ENCODE assay signal across 8 mouse cellular contexts in genomic region chr16:20765244-20765643, GRCm38 (mm10). TPM values are rescaled to one million over a fixed set of nuclear protein-coding genes. Genes with fewer than 3 reads are reported as not detected.
DNase-seq lines count a peak whose midpoint lies in the region; ATAC-seq lines count a peak whose summit lies in the region.

No protein-coding gene starts in this region.

- no peaks in the 10 kb centered on the region for H3K9me3 ChIP-seq in forebrain, embryonic 14.5 days (replicated peaks; ENCODE audit: control insufficient read depth, low read length)
- H3K9me3 ChIP-seq in forebrain, embryonic 12.5 days = no peaks in the 10 kb centered on the region
- H3K9me3 ChIP-seq in limb, embryonic 11.5 days (ENCODE audit: control insufficient read depth, low read length) = no peaks in the 10 kb centered on the region
- H3K9me3 ChIP-seq in neural tube, embryonic 11.5 days (ENCODE audit: control insufficient read depth, low read length) = no peaks in the 10 kb centered on the region

- no peak overlapping the region for H3K27ac ChIP-seq in forebrain, embryonic 14.5 days (ENCODE audit: low read depth, low read length)
- no peak overlapping the region for H3K27ac ChIP-seq in forebrain, embryonic 12.5 days
- no peak overlapping the region for H3K27ac ChIP-seq in limb, embryonic 11.5 days (replicated peaks; ENCODE audit: low read depth, low read length)
- H3K27ac ChIP-seq in neural tube, embryonic 11.5 days (ENCODE audit: low read depth, low read length) = no peak overlapping the region

- WGBS in forebrain, embryonic 14.5 days = 48% methylated on average over 9 of the region's 9 CpGs
- WGBS in forebrain, embryonic 12.5 days = 50% methylated on average over 9 of the region's 9 CpGs
- 51% methylated on average over 9 of the region's 9 CpGs for WGBS in limb, embryonic 11.5 days
- WGBS in neural tube, embryonic 11.5 days = 46% methylated on average over 9 of the region's 9 CpGs

- no peaks in the 10 kb centered on the region for H3K4me1 ChIP-seq in forebrain, embryonic 14.5 days (ENCODE audit: control insufficient read depth, insufficient read depth, low read length)
- H3K4me1 ChIP-seq in forebrain, embryonic 12.5 days = no peaks in the 10 kb centered on the region
- H3K4me1 ChIP-seq in limb, embryonic 11.5 days (ENCODE audit: control insufficient read depth, insufficient read depth, low read length) = no peaks in the 10 kb centered on the region
- no peaks in the 10 kb centered on the region for H3K4me1 ChIP-seq in neural tube, embryonic 11.5 days (ENCODE audit: control insufficient read depth, insufficient read depth, low read length)

- no peak overlapping the region for H3K4me2 ChIP-seq in forebrain, embryonic 14.5 days (ENCODE audit: low read length)
- no peak overlapping the region for H3K4me2 ChIP-seq in forebrain, embryonic 12.5 days
- H3K4me2 ChIP-seq in limb, embryonic 11.5 days (ENCODE audit: low read depth, severe bottlenecking) = no peak overlapping the region
- H3K4me2 ChIP-seq in neural tube, embryonic 11.5 days (ENCODE audit: low read depth) = no peak overlapping the region

- no peak overlapping the region for H3K9ac ChIP-seq in forebrain, embryonic 14.5 days (ENCODE audit: low read length)
- no peak overlapping the region for H3K9ac ChIP-seq in forebrain, embryonic 12.5 days
- no peak overlapping the region for H3K9ac ChIP-seq in limb, embryonic 11.5 days (ENCODE audit: low read length)
- no peak overlapping the region for H3K9ac ChIP-seq in neural tube, embryonic 11.5 days (ENCODE audit: low read length)

- H3K36me3 ChIP-seq in forebrain, embryonic 14.5 days (ENCODE audit: control insufficient read depth, insufficient read depth, low read length) = no peaks in the 10 kb centered on the region
- H3K36me3 ChIP-seq in forebrain, embryonic 12.5 days (replicated peaks) = no peaks in the 10 kb centered on the region
- no peaks in the 10 kb centered on the region for H3K36me3 ChIP-seq in limb, embryonic 11.5 days (ENCODE audit: control insufficient read depth, insufficient read depth, low read length)
- no peaks in the 10 kb centered on the region for H3K36me3 ChIP-seq in neural tube, embryonic 11.5 days (ENCODE audit: control insufficient read depth, insufficient read depth, low read length)

- peak; percentile 64 for DNase-seq in forebrain, embryonic 14.5 days (ENCODE audit: low spot score)
- peak; percentile 22 for DNase-seq in 3134 (ENCODE audit: extremely low read depth, insufficient read length, low spot score)
- DNase-seq in T-cell, adult 2 months (ENCODE audit: low spot score) = peak; percentile 43
- DNase-seq in embryo, embryonic 11 days = peak; percentile 72
- DNase-seq in limb, embryonic 11.5 days (ENCODE audit: low spot score) = peak; percentile 75
- peak; percentile 73 for DNase-seq in neural tube, embryonic 11.5 days (ENCODE audit: low spot score)
- no peak for DNase-seq in layer of hippocampus, postnatal 14 days (ENCODE audit: low spot score in 2 of 2)

- ATAC-seq in forebrain, embryonic 14.5 days = no peak
- no peak for ATAC-seq in forebrain, embryonic 12.5 days (ENCODE audit: low FRiP score)
- ATAC-seq in limb, embryonic 11.5 days (ENCODE audit: insufficient number of reproducible peaks, low FRiP score, low TSS enrichment, low read depth) = no peak
- no peak for ATAC-seq in neural tube, embryonic 11.5 days (ENCODE audit: insufficient read depth, low FRiP score, low TSS enrichment)

- no peaks in the 10 kb centered on the region for H3K27me3 ChIP-seq in forebrain, embryonic 14.5 days (replicated peaks; ENCODE audit: control insufficient read depth, insufficient read depth, low read length)
- no peaks in the 10 kb centered on the region for H3K27me3 ChIP-seq in forebrain, embryonic 12.5 days
- no peaks in the 10 kb centered on the region for H3K27me3 ChIP-seq in limb, embryonic 11.5 days (ENCODE audit: control insufficient read depth, insufficient read depth, low read length)
- H3K27me3 ChIP-seq in neural tube, embryonic 11.5 days (ENCODE audit: control insufficient read depth, insufficient read depth, low read length) = no peaks in the 10 kb centered on the region

- no peak overlapping the region for H3K4me3 ChIP-seq in forebrain, embryonic 14.5 days (ENCODE audit: low read depth, low read length)
- H3K4me3 ChIP-seq in forebrain, embryonic 12.5 days (replicated peaks) = no peak overlapping the region
- no peak overlapping the region for H3K4me3 ChIP-seq in limb, embryonic 11.5 days (ENCODE audit: low read depth, low read length)
- no peak overlapping the region for H3K4me3 ChIP-seq in neural tube, embryonic 11.5 days (ENCODE audit: low read depth, low read length)

RNA-seq across cellular contexts. Expression of gene Thpo, which starts 30.9 kb away (rescaled TPM):
- polyA plus RNA-seq in forebrain, embryonic 14.5 days (2014; fragmentation: Nextera tagmentation; extraction: Ambion mirVana) = 0.25 and 0.62 TPM in 2 replicates
- 0.36 and 0.79 TPM in 2 replicates for polyA plus RNA-seq in forebrain, embryonic 12.5 days (2016; fragmentation: Nextera tagmentation; extraction: Ambion mirVana)
- polyA plus RNA-seq in limb, embryonic 11.5 days (2014; fragmentation: Nextera tagmentation; extraction: Ambion mirVana) = 0.28 and 0.71 TPM in 2 replicates
- polyA plus RNA-seq in neural tube, embryonic 11.5 days (2014; fragmentation: Nextera tagmentation; extraction: Ambion mirVana) = 0.55 and 1.0 TPM in 2 replicates
- total RNA-seq in layer of hippocampus, postnatal 14 days (2021) = 1 to 10 TPM; 5.0 to 5.9 TPM

RNA-seq across cellular contexts. Expression of gene Chrd, which starts 32.3 kb away (rescaled TPM):
- polyA plus RNA-seq in forebrain, embryonic 14.5 days (2014; fragmentation: Nextera tagmentation; extraction: Ambion mirVana) = 2.6 and 3.8 TPM in 2 replicates
- polyA plus RNA-seq in forebrain, embryonic 12.5 days (2016; fragmentation: Nextera tagmentation; extraction: Ambion mirVana) = 2.1 and 2.9 TPM in 2 replicates
- 2.0 and 3.4 TPM in 2 replicates for polyA plus RNA-seq in limb, embryonic 11.5 days (2014; fragmentation: Nextera tagmentation; extraction: Ambion mirVana)
- polyA plus RNA-seq in neural tube, embryonic 11.5 days (2014; fragmentation: Nextera tagmentation; extraction: Ambion mirVana) = 3.7 and 5.2 TPM in 2 replicates
- total RNA-seq in layer of hippocampus, postnatal 14 days (2021) = 10 to 100 TPM; 36.4 to 45.8 TPM

RNA-seq across cellular contexts. Expression of gene Clcn2, which starts 47.7 kb away (rescaled TPM):
- 11.9 and 15.2 TPM in 2 replicates for polyA plus RNA-seq in forebrain, embryonic 14.5 days (2014; fragmentation: Nextera tagmentation; extraction: Ambion mirVana)
- polyA plus RNA-seq in forebrain, embryonic 12.5 days (2016; fragmentation: Nextera tagmentation; extraction: Ambion mirVana) = 18.8 and 23.5 TPM in 2 replicates
- 21.0 and 23.1 TPM in 2 replicates for polyA plus RNA-seq in limb, embryonic 11.5 days (2014; fragmentation: Nextera tagmentation; extraction: Ambion mirVana)
- 22.0 and 26.4 TPM in 2 replicates for polyA plus RNA-seq in neural tube, embryonic 11.5 days (2014; fragmentation: Nextera tagmentation; extraction: Ambion mirVana)
- 10 to 100 TPM; 49.9 to 60.4 TPM for total RNA-seq in layer of hippocampus, postnatal 14 days (2021)

RNA-seq across cellular contexts. Expression of gene Polr2h, which starts 47.8 kb away (rescaled TPM):
- polyA plus RNA-seq in forebrain, embryonic 14.5 days (2014; fragmentation: Nextera tagmentation; extraction: Ambion mirVana) = 112 and 126 TPM in 2 replicates
- polyA plus RNA-seq in forebrain, embryonic 12.5 days (2016; fragmentation: Nextera tagmentation; extraction: Ambion mirVana) = 85.7 and 94.0 TPM in 2 replicates
- 136 and 140 TPM in 2 replicates for polyA plus RNA-seq in limb, embryonic 11.5 days (2014; fragmentation: Nextera tagmentation; extraction: Ambion mirVana)
- 121 and 125 TPM in 2 replicates for polyA plus RNA-seq in neural tube, embryonic 11.5 days (2014; fragmentation: Nextera tagmentation; extraction: Ambion mirVana)
- total RNA-seq in layer of hippocampus, postnatal 14 days (2021) = 10 to 100 TPM; 22.4 to 25.7 TPM

Comparison
In these comparisons a context has a peak if more than half of its experiments do, and no peak if none do; other contexts are left out.
1. DNase-seq: peak in forebrain, embryonic 14.5 days (single experiment), 3134 (single experiment), T-cell, adult 2 months (single experiment), embryo, embryonic 11 days (single experiment), limb, embryonic 11.5 days (single experiment) and neural tube, embryonic 11.5 days (single experiment); none in layer of hippocampus, postnatal 14 days (0 of 2).